Comparison of ENCODE assay signal across 7 mouse cellular contexts in the genomic region with DNA sequence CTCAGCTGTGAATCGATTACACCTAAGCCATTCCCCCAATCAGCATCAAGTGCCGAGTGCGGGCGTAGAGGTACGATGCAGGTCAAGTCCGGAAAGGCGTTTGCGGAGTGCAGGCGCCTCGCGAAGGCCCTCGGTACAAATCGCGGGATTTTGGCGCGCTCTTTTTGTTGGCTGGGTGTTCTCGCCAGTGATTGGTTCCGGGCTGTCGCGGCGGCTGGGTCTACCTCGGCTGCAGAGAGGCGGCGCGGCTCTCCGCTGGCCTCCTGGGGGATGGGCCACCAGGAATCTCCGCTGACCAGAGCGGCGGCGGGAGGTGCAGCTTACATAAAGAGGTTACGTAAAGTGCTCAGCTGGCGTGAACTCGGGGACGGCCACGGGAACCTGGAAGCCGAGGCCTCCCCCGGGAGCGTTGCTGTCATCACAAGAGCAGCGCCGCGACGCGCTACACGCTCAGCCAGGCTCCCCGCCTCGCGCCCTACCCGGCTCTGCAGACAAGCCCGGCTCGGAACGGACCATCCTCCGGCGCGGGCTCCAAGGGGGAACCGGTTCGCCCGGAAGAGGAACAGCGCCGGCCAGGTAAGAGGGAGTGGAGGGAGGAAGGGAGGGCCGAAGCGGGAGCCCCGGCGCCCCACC. TPM values are rescaled to one million over a fixed set of nuclear protein-coding genes. Genes with fewer than 3 reads are reported as not detected.
DNase-seq lines count a peak whose midpoint lies in the region; ATAC-seq and TF ChIP-seq lines count a peak whose summit lies in the region.

A gene (plus strand): TSS at position 247 of the 633 bp plus-strand sequence.

- H3K9ac ChIP-seq in embryonic facial prominence, embryonic 11.5 days (replicated peaks; ENCODE audit: low read length), result peak within 1 kb of the TSS; percentile 89
- H3K9ac ChIP-seq in limb, embryonic 12.5 days (replicated peaks), result peak within 1 kb of the TSS; percentile 93
- H3K9ac ChIP-seq in midbrain, embryonic 15.5 days, result peak within 1 kb of the TSS; percentile 86

- H3K27me3 ChIP-seq in embryonic facial prominence, embryonic 11.5 days (ENCODE audit: control insufficient read depth, insufficient read depth, low read length), result no peaks in the 10 kb centered on the region
- no peaks in the 10 kb centered on the region for H3K27me3 ChIP-seq in kidney, adult 2 months (replicated peaks; ENCODE audit: control insufficient read depth, insufficient read depth, low read length)
- no peaks in the 10 kb centered on the region for H3K27me3 ChIP-seq in limb, embryonic 12.5 days
- H3K27me3 ChIP-seq in midbrain, embryonic 15.5 days (replicated peaks), result no peaks in the 10 kb centered on the region
- H3K27me3 ChIP-seq in spleen, adult 2 months (ENCODE audit: control insufficient read depth, insufficient read depth, low read length), result no peaks in the 10 kb centered on the region

- peak within 1 kb of the TSS; percentile 97 for H3K27ac ChIP-seq in embryonic facial prominence, embryonic 11.5 days (replicated peaks; ENCODE audit: low read depth, low read length)
- H3K27ac ChIP-seq in kidney, adult 2 months (ENCODE audit: insufficient read depth, low read depth, low read length), result peak within 1 kb of the TSS; percentile 95
- peak within 1 kb of the TSS; percentile 97 for H3K27ac ChIP-seq in limb, embryonic 12.5 days
- peak within 1 kb of the TSS; percentile 98 for H3K27ac ChIP-seq in midbrain, embryonic 15.5 days
- H3K27ac ChIP-seq in spleen, adult 2 months (ENCODE audit: insufficient read depth, low read length), result peak within 1 kb of the TSS; percentile 75

- DNase-seq in adrenal gland, postnatal 14 days, result peak; percentile 96
- DNase-seq in embryonic facial prominence, embryonic 11.5 days (ENCODE audit: low spot score), result peak; percentile 95
- DNase-seq in heart, adult 18-20 months, result peak; percentile 90 to 94
- peak; percentile 97 for DNase-seq in kidney, adult 2 months
- peak; percentile 36 to 71 for DNase-seq in spleen, adult 2 months (ENCODE audit: low read depth in 1 of 2, low spot score in 2 of 2)

- WGBS in embryonic facial prominence, embryonic 11.5 days, result 1% methylated on average over 53 of the region's 63 CpGs
- under 1% methylated on average over 62 of the region's 63 CpGs for WGBS in kidney, adult 2 months
- WGBS in limb, embryonic 12.5 days, result under 1% methylated on average over 62 of the region's 63 CpGs
- 0% methylated on average over 45 of the region's 63 CpGs for WGBS in midbrain, embryonic 15.5 days
- under 1% methylated on average over 61 of the region's 63 CpGs for WGBS in spleen, adult 2 months

- H3K4me1 ChIP-seq in embryonic facial prominence, embryonic 11.5 days (ENCODE audit: control insufficient read depth, insufficient read depth, low read length), result peaks cover 6% of the 10 kb centered on the region
- peaks cover 16% of the 10 kb centered on the region for H3K4me1 ChIP-seq in kidney, adult 2 months (ENCODE audit: control insufficient read depth, insufficient read depth, low read length)
- peaks cover 30% of the 10 kb centered on the region for H3K4me1 ChIP-seq in limb, embryonic 12.5 days (replicated peaks)
- peaks cover 33% of the 10 kb centered on the region for H3K4me1 ChIP-seq in midbrain, embryonic 15.5 days
- H3K4me1 ChIP-seq in spleen, adult 2 months (ENCODE audit: control insufficient read depth, insufficient read depth, insufficient read length), result peaks cover 3% of the 10 kb centered on the region

- H3K36me3 ChIP-seq in embryonic facial prominence, embryonic 11.5 days (replicated peaks; ENCODE audit: control insufficient read depth, insufficient read depth, low read depth, low read length), result no peaks in the 10 kb centered on the region
- H3K36me3 ChIP-seq in kidney, adult 2 months (ENCODE audit: control insufficient read depth, insufficient read depth, low read length), result no peaks in the 10 kb centered on the region; the same call in 1 of the 2 replicates
- peaks cover 28% of the 10 kb centered on the region; the same call in 1 of the 2 replicates for H3K36me3 ChIP-seq in limb, embryonic 12.5 days
- H3K36me3 ChIP-seq in midbrain, embryonic 15.5 days (replicated peaks), result no peaks in the 10 kb centered on the region
- H3K36me3 ChIP-seq in spleen, adult 2 months (ENCODE audit: control insufficient read depth, insufficient read depth, low read length), result peaks cover 2% of the 10 kb centered on the region; the same call in 1 of the 2 replicates

- peak; percentile 92 for ATAC-seq in embryonic facial prominence, embryonic 11.5 days (replicated peaks; ENCODE audit: insufficient number of reproducible peaks, low FRiP score, low TSS enrichment, low read depth)
- peak; percentile 91 for ATAC-seq in limb, embryonic 12.5 days (ENCODE audit: insufficient number of reproducible peaks, insufficient read depth, low FRiP score, low TSS enrichment, low read depth)
- ATAC-seq in midbrain, embryonic 15.5 days (replicated peaks), result peak; percentile 88

- TF ChIP-seq POLR2A in kidney, adult 2 months (IDR thresholded peaks at IDR 0.05; ENCODE audit: low read depth, low read length), result peak; percentile 64
- peak; percentile 13; the same call in 1 of the 2 replicates for TF ChIP-seq POLR2A in spleen, adult 2 months (IDR thresholded peaks at IDR 0.05; ENCODE audit: low read depth, low read length)

- peak within 1 kb of the TSS; percentile 90 for H3K4me3 ChIP-seq in embryonic facial prominence, embryonic 11.5 days (ENCODE audit: low read depth, low read length)
- H3K4me3 ChIP-seq in kidney, adult 2 months (ENCODE audit: insufficient read depth, low read depth, low read length), result peak within 1 kb of the TSS; percentile 100
- H3K4me3 ChIP-seq in limb, embryonic 12.5 days (replicated peaks), result peak within 1 kb of the TSS; percentile 91
- peak within 1 kb of the TSS; percentile 73 for H3K4me3 ChIP-seq in midbrain, embryonic 15.5 days
- peak within 1 kb of the TSS; percentile 85 for H3K4me3 ChIP-seq in spleen, adult 2 months (ENCODE audit: extremely low read depth, insufficient read depth, insufficient read length)

- H3K9me3 ChIP-seq in embryonic facial prominence, embryonic 11.5 days (replicated peaks; ENCODE audit: control insufficient read depth, low read length), result no peaks in the 10 kb centered on the region
- H3K9me3 ChIP-seq in limb, embryonic 12.5 days, result no peaks in the 10 kb centered on the region
- H3K9me3 ChIP-seq in midbrain, embryonic 15.5 days, result no peaks in the 10 kb centered on the region

- peak within 1 kb of the TSS; percentile 85 for H3K4me2 ChIP-seq in embryonic facial prominence, embryonic 11.5 days (ENCODE audit: low read depth, low read length)
- peak within 1 kb of the TSS; percentile 94 for H3K4me2 ChIP-seq in limb, embryonic 12.5 days
- peak within 1 kb of the TSS; percentile 88 for H3K4me2 ChIP-seq in midbrain, embryonic 15.5 days

- 0 out of 2 replicates have a peak, but pooled peaks have one; percentile 22 for TF ChIP-seq CTCF in kidney, adult 2 months (conservative IDR thresholded peaks at IDR 0.05; ENCODE audit: insufficient read depth, insufficient read length, low read depth, low read length)
- no peak for TF ChIP-seq CTCF in spleen, adult 2 months (IDR thresholded peaks at IDR 0.05; ENCODE audit: extremely low read depth, insufficient read depth, insufficient read length, insufficient replicate concordance)

RNA-seq across cellular contexts. Expression of the gene that starts here (rescaled TPM):
- total RNA-seq in adrenal gland, postnatal 14 days (2021), result 22.2 and 23.9 TPM in 2 replicates
- polyA plus RNA-seq in embryonic facial prominence, embryonic 11.5 days (2014; fragmentation: Nextera tagmentation; extraction: Ambion mirVana), result 16.7 and 19.7 TPM in 2 replicates
- 10 to 100 TPM; 11.7 to 14.3 TPM for total RNA-seq in heart, adult 18-20 months (2021)
- polyA plus RNA-seq in kidney, adult 2 months (2012; rRNA removed), result 17.7 and 21.1 TPM in 2 replicates
- 18.1 and 21.8 TPM in 2 replicates for polyA plus RNA-seq in limb, embryonic 12.5 days (2016; fragmentation: Nextera tagmentation; extraction: Ambion mirVana)
- polyA plus RNA-seq in midbrain, embryonic 15.5 days (2015; fragmentation: Nextera tagmentation; extraction: Ambion mirVana), result 8.6 and 9.5 TPM in 2 replicates
- 8.9 and 10.9 TPM in 2 replicates for polyA plus RNA-seq in spleen, adult 2 months (2012; rRNA removed)

Comparison
In these comparisons a context has a peak if more than half of its experiments do, and no peak if none do; other contexts are left out.
1. Peak in every context shown above with its lines: DNase-seq, ATAC-seq, H3K4me3 ChIP-seq and H3K27ac ChIP-seq.